Mouse (Mus musculus): ENCODE data around the gene Id3.
"Not testable (repeated sequence)": the region's sequence is repeated elsewhere in the genome, so short reads cannot be mapped to it uniquely, and the experiment has no call there.

Id3 gene

DNA sequence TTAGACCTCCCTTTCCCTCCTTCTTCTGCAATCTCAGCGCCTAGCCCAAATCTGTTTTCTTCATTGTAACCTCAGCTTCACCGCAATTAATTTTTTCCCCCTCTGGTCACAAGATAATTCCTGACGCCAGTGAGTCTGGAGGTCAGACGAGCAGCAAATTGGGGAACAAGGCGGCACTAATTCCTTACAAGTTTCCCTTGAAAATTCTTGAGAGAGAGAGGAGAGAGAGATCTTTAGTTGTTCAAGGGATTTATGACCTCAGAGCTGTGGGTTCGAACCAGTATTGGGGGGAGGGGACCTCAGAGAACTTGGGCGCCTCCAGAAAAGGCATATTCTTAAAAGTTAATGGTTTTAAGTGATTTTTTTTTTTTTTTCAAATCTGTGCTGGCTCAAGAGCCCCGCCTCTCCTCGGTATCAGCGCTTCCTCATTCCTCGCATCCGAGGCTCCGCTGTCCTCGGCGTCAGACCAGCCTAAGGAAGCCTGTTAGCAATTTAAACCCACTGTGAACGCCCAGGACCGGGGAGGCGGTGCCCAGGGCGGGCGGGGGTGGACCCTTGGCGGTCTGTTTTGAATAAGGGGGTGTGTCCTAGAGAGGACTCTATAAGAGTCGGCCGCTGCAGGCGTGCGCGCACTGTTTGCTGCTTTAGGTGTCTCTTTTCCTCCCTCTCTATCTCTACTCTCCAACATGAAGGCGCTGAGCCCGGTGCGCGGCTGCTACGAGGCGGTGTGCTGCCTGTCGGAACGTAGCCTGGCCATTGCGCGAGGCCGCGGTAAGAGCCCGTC is at the start of gene Id3:
Id3 (plus strand) TSS at position 305 of the 784 bp plus-strand sequence.
- DNase-seq (ENCODE audit: low spot score in 2 of 2) = peak; percentile 95 to 98

DNA sequence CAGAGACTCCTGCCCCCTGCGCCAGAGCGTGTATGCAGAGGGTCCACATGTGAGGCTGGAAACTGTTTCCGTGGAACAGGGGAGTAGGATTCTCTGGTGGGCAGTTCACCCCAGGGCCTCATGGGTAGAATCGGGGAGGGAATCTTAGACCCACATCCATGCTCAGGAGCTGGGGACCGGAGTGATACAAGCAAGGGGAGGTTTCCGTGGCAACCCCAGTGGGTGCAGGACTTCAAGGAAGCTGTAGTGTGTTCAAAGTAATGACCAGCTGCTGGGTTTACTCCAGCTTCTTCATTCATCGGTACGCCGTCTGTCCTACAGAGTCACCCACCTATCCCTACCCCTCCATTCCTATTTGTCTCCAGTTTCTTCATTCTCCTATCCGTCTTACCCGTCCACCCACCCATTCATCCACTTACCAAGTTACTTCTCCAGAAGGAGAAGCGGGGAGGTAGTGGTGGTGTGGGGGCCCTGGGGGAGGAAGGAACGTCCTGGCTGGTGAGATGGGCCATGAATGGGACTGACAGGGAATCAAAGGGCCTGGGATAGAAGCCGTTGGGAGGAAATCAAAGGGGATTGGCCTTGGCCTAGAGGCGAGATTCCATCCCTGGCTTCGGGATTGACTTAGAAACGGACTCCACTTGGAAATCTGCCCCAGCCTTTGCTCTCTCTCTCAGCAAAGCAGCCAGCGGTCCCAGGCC is 48.6 kb upstream of the Id3 start:
- no peak for DNase-seq (ENCODE audit: low spot score in 2 of 2)

DNA sequence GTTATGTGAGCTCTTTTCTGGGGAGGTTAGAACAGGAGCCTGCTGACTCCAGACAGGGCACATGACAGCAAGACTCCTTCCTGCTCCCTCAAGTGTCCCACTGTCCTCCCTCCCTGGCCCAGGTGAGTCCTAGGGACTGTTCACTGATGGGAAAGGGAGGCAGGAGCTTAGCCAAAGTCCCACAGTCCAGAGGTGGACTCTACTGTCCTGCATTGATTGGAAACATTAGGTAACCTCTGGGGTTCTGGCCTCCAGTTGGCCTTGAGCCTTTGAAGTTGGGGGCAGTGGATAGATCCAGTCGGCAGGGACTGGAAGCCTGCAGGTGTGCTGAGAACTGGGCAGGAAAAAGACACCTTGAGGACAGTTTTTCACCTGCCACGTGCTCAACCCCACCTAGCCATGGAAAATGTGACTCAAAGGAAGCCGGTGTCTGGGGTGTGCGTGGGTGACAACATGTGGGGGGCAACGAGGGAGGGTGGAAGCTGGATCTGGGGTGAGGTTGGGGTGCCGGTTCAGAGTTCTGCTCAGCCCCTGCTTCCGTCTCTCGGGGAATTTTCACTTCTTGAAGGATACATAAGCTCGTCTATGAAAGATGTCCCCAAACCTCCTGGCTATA is 47.7 kb upstream of the Id3 start:
- DNase-seq (ENCODE audit: low spot score in 2 of 2) = no peak

DNA sequence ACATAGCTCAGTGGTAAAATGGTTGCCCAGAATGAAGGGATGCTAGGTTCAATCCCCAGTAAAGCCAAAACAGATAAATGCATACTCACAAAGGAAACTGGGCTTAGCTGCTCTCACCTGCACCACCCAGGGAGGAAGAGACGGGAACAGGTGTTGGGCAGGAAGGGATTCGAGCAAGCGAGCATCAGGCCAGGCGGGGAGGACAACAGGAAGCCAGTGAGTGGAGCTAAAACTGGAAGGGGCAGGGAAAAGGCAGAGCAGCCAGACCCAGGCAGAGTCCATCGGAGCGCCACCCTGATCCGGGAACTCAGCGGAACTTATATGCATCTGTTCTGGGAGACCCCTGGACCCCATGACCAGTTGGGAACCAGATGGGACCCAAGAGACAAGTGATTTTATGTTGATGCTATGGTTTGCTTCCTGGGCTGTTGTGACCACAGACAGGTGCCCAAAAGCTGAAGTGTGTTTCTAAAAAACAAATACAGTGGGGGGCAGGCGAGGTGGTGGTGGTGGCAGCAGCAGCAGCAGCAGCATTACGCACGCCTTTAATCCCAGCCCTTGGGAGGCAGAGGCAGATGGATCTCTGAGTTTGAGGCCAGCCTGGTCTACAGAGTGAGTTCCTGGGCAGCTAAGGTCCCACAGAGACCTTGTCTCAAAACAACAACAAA is 46.7 kb upstream of the Id3 start:
- DNase-seq (ENCODE audit: low spot score in 2 of 2) = no peak

DNA sequence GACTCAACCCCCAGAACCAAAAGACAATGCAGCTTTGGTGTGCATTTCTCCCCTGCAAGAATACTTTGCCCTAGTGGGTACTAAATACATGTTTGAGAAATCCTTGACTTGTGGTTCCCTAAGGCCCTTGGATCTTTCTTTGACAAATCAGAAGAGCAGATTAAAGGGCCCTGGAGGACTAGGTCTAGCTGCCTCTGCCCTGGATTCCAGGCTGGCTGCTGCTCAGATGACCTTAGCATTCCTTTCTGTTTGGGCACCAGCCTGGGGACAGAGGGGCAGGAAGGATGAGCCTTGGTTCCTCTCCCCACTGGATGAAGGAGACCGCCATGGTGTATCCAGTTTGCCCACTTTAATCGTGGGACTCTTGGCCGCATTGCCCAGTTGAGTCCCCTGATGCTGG is 44.9 kb upstream of the Id3 start:
- DNase-seq (ENCODE audit: low spot score in 2 of 2) = no peak

DNA sequence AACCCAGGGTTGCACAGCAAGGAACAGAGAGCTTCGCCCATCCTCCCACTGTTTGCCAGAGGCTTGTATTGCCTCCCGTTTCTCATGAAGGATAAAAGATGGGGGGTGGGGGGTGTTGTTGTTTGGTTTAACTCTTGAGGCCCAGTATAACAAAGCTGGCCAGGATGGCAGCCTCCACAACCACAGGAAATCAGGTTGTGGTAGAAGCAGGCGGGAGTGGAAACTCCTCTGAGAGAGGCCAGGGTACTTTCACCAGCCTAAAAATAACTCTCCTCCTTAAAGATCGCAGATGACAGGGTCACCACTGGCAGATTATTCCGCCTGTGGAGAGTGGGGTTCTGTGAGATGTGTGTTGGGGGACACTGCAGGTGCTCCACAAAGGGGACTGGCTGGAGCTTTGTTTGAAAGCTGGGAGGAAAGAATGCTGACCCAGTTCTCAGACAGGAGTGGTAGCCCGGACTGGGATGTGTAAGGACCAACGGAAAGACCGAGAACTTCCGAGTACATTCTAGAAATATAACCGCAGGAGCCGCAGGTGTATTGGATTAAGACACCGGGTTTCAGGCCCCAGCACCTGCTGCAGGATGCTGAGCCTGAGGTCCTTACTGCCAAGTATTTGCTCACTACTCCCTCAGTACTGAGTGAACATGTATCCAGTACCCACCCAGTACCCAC is 42.8 kb upstream of the Id3 start:
- no peak for DNase-seq (ENCODE audit: low spot score in 2 of 2)

DNA sequence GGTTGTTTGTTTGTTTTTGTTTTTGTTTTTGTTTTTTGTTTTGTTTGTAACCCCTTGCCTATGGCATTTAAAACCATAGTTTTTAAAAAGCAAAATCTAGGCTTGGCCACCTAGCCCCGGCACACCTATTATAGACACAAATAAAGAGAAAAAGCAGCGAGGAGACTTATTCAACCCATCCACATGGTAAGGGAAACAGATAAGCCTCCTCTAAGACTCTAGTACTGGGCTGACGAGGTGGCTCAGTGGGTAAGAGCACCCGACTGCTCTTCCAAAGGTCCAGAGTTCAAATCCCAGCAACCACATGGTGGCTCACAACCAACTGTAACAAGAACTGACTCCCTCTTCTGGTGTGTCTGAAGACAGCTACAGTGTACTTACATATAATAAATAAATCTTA is 41.5 kb upstream of the Id3 start:
- not testable (repeated sequence) for DNase-seq (ENCODE audit: low spot score in 2 of 2)

DNA sequence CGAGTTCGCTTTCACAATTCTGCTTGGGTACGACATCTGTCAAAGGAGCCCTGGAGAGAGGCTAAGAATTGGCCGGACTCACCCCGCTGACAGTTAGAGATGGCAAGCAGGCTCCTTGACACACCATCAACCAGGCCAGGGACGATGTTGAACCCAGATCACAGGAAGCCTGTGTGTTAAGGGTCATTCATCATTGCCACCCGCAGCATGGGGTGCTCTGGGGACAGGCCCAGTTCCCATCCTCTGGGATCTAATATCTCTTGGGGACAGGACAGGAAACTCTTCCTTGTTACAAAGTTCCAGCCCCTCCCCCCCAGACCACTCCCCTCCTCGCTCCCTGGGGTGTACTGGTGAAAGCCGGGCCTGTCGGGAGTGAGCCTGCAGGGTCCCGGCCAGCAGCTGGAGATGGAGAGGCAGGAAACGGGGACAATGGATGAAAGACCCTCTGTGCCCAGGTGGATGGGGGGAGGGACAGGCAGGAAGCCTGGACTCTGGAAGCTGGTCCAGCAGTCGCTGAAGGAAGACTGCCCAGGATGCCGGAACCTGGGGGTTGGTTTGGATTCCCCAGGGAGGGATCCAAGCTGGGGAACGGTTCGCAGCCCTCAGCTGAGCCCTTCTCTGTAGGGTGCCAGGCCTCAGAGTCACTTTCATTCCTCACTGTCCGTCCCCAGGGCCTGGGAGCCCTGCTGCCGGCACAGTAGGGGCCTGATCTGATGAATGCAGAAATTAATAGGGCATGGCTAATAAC is 38.5 kb upstream of the Id3 start:
- no peak for DNase-seq (ENCODE audit: low spot score in 2 of 2)

DNA sequence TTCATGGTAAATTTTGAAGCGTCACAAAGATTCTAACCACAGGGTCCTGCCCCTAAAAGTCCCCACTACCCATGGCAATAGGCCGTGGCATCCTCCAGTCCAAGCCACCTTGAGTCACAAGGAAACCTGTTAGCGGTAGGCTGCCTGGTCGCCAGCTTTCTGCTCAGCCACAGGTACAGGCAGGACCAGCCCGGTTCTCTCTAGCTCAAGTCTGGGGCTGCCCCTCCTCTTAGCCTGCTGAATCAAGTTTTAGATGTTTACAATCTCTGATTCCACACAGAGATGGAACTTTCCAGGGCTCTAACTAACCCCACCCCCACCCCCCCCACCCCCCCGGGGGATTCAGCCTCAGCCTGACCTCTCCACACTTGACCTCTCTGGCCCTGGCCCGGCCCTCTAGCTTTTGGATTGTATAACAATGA is 36.4 kb upstream of the Id3 start:
- peak in 1 of 2 experiments; percentile 56 for DNase-seq (ENCODE audit: low spot score in 2 of 2)

DNA sequence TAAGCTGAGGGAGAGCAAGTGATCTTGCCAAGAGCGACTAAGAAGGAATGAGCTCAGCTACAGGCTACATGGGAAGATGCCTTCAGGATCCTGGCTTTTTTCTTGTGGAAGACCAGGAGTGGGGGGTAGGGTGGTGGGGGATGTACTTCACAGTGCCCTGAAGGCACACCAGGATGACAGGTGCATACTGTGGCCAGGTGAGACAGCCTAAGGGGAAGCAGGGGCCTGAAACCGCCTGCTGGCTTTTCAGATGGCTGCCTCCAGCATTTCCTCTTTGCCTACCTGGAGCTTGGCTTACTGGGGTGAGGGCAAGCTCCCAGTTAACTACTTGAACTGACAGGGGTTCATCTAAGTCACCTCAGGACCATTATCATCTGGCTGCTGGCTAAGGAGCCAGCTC is 34.1 kb upstream of the Id3 start:
- no peak for DNase-seq (ENCODE audit: low spot score in 2 of 2)

DNA sequence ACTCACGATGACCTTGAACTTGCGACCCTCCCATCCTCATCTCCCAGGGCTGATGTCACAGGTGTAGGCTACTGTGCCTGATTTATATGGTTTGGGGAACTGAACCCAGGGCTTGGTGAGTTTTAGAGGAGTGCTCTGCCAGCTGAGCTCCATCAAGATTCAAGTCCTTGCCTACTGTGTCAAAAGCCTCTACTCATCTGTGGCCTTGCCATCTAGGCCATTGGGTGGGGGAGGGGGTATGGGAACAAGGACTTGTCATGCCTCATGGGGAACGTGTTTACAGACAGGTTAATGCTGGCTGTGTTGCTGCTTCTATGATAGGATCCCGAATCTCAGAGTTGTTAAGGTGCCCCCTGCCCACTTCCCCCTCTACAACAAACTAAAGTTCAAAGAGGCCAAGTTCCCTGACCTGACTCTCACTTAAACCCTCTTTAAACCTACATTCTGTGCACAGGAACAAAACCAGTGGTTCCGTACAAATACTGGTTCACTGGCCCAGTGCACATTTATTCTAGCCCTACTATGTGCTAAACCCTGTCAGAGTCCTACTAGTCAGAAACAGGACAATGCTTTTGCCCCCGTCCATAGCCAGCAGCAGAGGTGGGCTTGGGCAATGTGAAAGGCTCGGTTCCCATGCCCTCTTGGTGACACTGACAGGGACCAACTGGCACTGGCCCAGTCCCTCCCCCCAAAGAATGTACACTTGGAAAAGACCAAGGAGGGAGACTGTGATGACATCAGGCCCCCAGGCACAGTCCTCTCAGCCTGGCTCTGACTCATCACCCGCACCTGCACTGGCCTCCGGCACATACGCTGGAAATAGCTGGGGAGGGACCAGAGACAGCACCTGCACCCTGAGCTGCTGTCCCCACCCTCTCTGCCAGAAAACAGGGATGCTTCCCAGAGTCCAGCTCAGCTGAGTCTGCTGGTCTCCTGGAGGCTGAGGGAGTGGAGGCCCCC is 33.1 kb upstream of the Id3 start:
- DNase-seq (ENCODE audit: low spot score in 2 of 2) = no peak

DNA sequence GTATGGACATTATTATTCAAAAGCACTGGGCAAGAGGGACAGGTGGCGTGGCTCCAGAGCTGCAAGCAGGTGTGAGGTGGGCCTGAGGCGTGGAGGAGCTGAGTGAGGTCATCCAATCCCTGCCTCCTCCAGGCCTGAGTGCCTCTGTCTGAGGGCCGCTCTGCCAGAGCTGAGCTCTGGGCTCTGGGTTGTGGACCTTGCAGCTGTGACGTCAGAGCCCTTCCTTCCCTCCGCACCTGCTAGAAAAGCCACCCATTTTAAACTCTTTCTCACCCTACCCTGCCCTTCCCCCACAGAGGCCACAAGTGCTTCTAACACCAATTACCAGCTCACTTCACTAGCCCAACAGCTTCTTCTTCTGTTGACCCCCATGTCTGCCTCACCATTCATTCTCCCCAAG is 31.0 kb upstream of the Id3 start:
- no peak for DNase-seq (ENCODE audit: low spot score in 2 of 2)

DNA sequence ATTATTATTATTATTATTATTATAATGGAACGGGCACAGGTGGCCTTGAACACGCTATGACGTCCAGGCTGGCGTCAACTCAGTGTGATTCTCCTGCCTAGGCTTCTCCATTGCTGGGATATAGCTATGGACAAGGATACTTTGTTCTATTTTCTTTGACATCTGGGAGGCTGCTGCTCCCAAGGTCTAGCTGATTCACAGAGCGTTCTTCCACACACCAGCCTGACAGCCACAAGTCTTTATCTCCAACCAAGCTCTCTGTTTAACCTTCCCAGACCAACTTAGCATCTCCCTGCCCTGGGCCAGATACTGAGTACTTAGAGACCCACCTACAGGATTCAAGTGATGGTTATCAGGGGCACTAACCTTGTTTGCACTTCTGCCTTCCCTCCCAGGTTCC is 28.6 kb upstream of the Id3 start:
- DNase-seq (ENCODE audit: low spot score in 2 of 2) = no peak

DNA sequence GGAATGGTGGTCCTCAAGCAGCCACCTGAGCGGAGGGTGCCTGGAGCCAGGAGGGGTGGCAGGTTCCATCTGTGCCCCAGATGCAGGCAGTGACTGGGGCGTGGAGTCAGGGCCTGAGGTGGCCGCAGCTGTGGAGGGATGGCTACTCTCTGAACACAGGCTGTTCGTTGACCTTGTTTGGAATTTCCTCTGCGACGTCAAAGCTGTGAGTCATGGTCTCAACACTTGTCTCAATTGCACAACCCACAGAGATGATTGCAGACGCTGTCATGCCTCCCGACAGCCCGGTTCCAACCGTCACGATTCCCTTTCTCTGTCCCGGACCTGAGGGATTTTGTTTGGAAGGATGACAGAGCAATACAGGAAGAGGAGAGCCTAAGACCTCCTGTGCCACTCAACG is 26.3 kb upstream of the Id3 start:
- peak; percentile 48 to 72 for DNase-seq (ENCODE audit: low spot score in 2 of 2)

DNA sequence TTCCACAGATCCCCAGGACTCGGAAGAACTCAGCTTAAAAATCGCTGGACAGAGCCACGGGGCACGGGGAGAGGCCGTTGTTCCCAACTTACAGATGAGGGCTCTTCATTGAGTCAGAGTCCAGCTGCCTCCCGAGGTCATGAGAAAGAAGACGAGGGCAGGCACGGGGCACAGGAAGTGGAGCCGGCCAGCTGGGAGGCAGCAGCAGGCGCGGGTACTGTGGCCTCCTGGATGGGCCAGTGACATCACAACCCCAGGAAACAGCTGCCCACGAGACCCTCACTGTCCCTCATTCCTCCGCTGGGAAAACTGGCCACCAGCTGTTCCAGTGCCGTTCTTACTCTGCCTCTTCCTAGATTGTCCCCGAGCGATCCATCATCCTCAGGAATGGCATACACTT is 23.3 kb upstream of the Id3 start:
- DNase-seq (ENCODE audit: low spot score in 2 of 2) = no peak

DNA sequence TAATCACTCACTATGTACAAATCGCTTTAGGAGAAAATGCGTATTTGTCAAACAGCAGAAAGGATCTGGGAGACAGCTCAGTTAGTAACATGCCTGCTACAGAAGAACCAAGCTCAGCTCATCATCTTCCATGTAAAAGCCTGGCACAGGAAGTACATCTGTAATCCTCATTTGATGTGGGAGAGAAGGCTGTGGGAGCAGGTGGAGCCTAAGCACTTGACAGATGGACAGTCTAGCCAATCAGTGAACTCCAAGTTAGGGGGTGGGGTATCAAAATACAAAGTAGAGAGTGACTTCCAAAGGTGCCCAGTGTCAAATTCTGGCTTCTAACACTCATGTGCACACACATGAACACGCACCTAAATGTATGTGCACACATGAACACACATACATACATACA is 22.1 kb upstream of the Id3 start:
- DNase-seq (ENCODE audit: low spot score in 2 of 2) = no peak

DNA sequence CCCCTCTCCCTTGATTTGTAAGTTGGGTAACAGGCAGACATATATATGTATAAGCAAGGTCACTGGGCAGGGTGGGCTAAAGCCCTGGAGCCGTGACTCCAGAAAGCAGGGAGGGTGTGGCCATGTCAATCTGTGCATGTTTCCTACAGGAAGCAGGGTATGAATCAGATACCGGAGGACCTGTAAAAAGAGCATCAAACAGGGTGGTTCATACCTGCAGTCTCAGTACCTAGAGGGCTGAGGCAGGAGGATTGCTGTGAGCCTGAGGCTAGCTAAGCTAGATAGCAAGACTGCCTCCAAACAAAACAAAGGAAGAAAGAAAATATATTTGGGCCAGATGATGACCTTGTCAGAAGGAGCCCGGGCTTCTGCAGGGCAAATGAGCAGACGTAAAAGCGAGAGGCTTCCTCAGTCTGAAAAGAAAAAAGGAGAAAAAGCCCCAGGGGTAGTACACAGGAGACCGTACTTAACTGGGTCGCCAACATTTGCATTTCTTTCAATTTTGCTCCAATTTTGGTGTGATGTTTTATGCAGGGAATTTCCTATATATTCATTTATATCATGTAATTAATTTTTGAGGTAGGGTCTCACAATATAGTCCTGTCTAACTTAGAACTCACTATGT is 21.3 kb upstream of the Id3 start:
- no peak for DNase-seq (ENCODE audit: low spot score in 2 of 2)

DNA sequence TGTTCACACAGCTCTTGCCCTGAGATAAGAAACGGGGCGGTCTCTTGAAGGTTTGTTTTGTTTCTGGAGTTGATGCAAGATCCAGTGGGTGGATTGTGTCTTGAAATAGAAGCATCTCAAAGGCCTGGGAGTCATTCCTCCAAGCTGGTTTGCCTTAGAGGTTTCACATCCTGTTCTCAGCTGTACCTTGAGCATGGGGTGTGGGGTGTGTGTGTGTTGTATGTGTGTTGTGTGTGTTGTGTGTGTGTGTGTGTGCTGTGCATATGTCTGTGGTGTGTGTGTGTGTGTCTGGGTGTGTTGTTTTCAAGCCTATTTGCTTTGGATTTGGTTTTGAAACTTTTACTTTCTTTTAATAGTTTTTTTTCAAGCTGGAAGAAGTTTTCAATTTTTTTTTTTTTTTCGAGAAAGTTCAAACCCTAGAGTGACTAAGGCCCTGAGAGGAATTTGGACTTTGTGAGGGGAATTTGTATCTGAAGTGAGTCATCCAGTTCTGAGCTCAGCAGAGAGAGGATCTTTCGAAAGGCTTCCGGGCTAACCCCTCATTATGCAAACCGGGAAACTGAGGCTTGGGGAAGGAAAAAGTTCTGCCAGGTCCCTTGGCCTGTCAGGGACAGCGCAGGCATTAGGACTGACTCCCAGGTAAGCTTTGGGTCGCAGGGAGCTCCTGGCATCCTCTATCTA is 20.0 kb upstream of the Id3 start:
- DNase-seq (ENCODE audit: low spot score in 2 of 2) = peak; percentile 14 to 47

DNA sequence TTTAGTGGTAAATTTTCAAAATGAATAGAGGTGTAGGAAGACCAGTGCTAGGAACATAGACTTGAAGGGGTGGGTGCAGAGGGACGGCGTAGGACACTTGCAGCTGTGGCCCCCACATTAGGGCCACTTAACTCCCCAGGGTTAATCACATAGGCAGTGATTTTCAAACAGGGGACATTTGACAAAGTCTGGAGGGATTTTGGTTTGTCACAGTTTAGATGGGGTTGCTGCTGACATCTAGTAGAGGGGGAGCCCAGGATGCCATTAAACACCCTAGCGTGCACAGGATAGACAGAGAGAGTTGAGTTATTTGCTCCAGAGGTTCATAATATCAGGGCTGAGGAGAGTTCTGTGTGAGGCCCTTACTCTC is 19.5 kb upstream of the Id3 start:
- DNase-seq (ENCODE audit: low spot score in 2 of 2) = no peak

All from urinary bladder, adult 18-20 months (tissue).